Mouse (Mus musculus): ENCODE results near the gene Arl14. TPM values are rescaled to one million over a fixed set of nuclear protein-coding genes. Genes with fewer than 3 reads are reported as not detected.

Gene Arl14
- polyA plus RNA-seq, 1 experiment from 2014 or later: 11.4 TPM

DNA sequence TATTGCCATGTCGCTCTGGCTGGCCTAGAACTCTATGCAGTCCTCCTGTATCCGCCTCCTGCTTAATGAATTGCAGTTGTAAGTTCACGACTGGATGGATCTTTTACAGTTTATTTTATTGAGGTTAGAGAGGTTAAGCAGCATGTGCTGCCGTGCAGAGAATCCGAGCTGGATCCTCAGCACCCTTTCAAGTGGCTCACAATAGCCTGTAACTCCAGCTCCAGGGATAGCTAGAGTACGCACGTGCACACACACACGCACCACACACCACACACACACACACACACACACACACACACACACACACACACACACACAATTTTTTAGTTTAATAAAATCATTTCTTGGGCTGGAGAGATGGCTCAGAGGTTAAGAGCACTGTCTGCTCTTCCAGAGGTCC, 27.0 kb upstream of the Arl14 start:
- no peaks in the 10 kb centered on the region for H3K4me1 ChIP-seq
- no peak for ATAC-seq (ENCODE audit: insufficient read depth, low FRiP score, low read depth)
- H3K4me3 ChIP-seq (replicated peaks): no peak overlapping the region
- no peak overlapping the region for H3K4me2 ChIP-seq
- H3K27me3 ChIP-seq (replicated peaks): no peaks in the 10 kb centered on the region
- WGBS: 62% methylated on average over 8 of the region's 8 CpGs
- no peak overlapping the region for H3K9ac ChIP-seq
- H3K9me3 ChIP-seq: no peaks in the 10 kb centered on the region
- H3K27ac ChIP-seq: no peak overlapping the region
- no peaks in the 10 kb centered on the region for H3K36me3 ChIP-seq

DNA sequence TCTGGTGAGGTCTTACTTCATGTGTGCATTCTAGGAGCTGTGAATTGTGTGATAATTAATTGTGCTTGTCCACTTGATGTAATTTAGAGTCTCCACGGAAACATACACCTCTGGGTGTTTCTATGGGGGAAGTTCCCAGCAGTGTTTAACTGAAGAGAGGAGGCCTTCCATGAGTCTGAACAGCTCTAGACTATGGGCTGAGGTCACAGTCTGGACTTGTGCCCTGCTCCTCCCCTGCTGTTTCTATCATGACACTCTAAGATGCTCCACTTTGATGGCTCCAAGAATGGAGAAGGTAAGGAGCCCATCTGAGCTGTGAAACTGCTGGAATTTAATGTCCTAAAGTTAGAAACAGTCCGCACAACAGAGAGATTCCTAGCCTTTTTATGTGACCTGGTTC, 24.1 kb upstream of the Arl14 start:
- no peak for ATAC-seq (ENCODE audit: insufficient read depth, low FRiP score, low read depth)

DNA sequence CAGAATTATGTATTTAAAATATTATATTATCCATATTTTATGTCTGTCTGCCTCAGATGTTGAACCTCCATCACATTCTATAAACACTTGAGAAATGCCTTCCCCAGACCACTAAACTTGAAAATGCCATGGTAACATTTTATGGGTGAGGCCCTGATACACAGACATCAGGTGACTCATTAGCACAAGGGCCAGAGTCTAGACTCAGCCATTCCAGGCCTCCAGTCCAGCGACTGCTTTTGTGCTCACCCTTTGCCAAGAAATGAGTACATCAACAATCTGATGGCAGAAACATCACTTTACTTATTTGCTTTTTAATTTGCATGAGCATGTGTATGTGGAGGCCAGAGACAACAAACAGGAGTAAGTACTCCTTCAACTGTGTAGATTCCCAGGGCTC, 22.0 kb upstream of the Arl14 start:
- Histone ChIP-seq H3K27ac (no peak overlapping the region), H3K4me3 (replicated peaks) (no peak overlapping the region), H3K27me3 (replicated peaks) (no peaks in the 10 kb centered on the region), H3K36me3 (no peaks in the 10 kb centered on the region), H3K9me3 (no peaks in the 10 kb centered on the region), H3K4me2 (no peak overlapping the region), H3K4me1 (no peaks in the 10 kb centered on the region), H3K9ac (no peak overlapping the region)
- no peak for ATAC-seq (ENCODE audit: insufficient read depth, low FRiP score, low read depth)
- 61% methylated on average over 1 of the region's 1 CpGs for WGBS

More for the DNA sequence above, 24.1 kb upstream of the Arl14 start:
- Histone ChIP-seq H3K27me3 (replicated peaks) (no peaks in the 10 kb centered on the region), H3K4me2 (no peak overlapping the region), H3K4me1 (no peaks in the 10 kb centered on the region), H3K9ac (no peak overlapping the region), H3K4me3 (replicated peaks) (no peak overlapping the region), H3K36me3 (no peaks in the 10 kb centered on the region), H3K9me3 (no peaks in the 10 kb centered on the region), H3K27ac (no peak overlapping the region)
- 72% methylated on average over 2 of the region's 2 CpGs for WGBS

DNA sequence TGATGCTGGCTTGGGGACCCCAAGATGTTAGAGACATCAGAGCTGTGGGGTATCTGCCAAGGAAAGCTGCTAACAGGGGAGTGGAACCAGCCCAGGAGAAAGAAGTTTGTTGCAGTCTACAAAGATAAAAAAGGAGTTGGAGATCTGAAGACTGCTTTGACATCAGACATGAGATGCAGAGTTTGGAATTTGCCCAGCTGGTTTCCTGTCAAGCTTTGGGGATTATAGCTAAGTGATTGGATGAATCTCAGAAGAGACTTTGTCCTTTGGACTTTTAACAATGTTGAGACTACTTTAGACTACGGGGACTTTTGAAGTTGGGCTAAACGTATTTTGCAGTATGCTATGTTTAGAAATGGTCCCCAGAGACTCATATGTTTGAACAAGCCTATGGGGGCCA, 21.0 kb upstream of the Arl14 start:
- ATAC-seq (ENCODE audit: insufficient read depth, low FRiP score, low read depth): no peak
- Histone ChIP-seq H3K27ac (no peak overlapping the region), H3K4me1 (no peaks in the 10 kb centered on the region), H3K36me3 (no peaks in the 10 kb centered on the region), H3K9me3 (no peaks in the 10 kb centered on the region), H3K27me3 (replicated peaks) (no peaks in the 10 kb centered on the region), H3K4me3 (replicated peaks) (no peak overlapping the region), H3K9ac (no peak overlapping the region), H3K4me2 (no peak overlapping the region)
- WGBS: 58% methylated on average over 2 of the region's 2 CpGs

DNA sequence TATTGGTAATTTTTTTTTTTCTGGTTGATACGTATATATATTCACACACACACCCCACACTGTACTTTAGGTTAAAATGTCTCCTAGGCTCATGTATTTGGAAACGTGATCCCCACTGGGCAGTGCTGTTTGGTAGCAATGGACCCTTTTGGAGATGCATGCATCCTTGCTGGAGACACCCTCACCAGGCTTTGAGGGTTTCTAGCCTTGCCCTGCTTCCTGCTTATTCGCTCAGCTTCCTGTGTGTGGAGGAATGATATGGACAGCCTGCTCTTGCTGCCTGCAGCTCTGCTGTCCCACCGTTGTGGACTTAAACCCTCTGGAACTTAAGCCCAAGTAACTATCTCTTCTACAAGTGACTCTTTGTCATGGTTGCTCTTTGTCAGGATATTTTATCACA, 19.3 kb upstream of the Arl14 start:
- no peaks in the 10 kb centered on the region for H3K36me3 ChIP-seq
- no peaks in the 10 kb centered on the region for H3K9me3 ChIP-seq
- H3K9ac ChIP-seq: no peak overlapping the region
- H3K27ac ChIP-seq: no peak overlapping the region
- WGBS: 64% methylated on average over 4 of the region's 4 CpGs
- H3K4me2 ChIP-seq: no peak overlapping the region
- no peaks in the 10 kb centered on the region for H3K4me1 ChIP-seq
- H3K4me3 ChIP-seq (replicated peaks): no peak overlapping the region
- ATAC-seq (ENCODE audit: insufficient read depth, low FRiP score, low read depth): no peak
- H3K27me3 ChIP-seq (replicated peaks): no peaks in the 10 kb centered on the region

DNA sequence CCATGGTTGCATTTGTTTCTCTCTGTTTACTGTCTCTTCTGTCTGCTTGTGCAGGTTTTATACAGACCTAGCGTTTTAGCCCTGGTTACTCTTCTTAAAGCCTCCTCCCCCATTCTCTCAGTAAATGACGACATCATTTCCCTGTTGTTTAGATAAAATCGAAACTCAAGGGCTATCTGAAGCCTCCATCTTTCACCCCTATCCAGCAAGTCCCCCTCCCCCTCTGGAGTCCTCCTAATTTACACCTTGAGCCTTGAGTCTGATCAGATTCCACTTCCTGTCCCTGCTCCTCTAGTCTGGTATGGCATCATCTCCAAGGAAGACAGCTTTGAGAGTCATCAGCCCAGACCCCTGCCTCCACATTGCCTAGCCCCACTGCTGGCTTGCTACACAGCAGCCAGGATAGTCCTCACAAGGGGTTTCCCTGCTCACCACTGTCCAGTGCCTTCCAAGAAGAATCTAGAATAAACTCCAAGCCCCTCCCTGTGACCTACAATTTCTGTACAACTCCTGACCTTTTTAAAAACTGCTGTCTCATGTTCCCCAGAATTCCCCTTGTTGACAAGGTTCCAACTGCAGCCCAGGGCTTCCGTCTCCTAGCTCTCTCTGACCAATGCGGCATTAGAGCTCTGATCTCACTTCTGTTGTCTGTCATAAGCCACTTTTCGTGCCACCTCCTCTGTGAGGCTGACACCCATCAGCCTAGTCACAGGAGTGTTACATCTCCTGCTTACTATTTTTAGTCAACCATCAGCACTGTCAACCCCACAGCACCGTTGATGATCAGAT, 16.8 kb upstream of the Arl14 start:
- no peaks in the 10 kb centered on the region for H3K9me3 ChIP-seq
- no peak overlapping the region for H3K4me2 ChIP-seq
- no peak overlapping the region for H3K4me3 ChIP-seq (replicated peaks)
- H3K36me3 ChIP-seq: no peaks in the 10 kb centered on the region
- H3K9ac ChIP-seq: no peak overlapping the region
- no peak for ATAC-seq (ENCODE audit: insufficient read depth, low FRiP score, low read depth)
- H3K4me1 ChIP-seq: no peaks in the 10 kb centered on the region
- no peaks in the 10 kb centered on the region for H3K27me3 ChIP-seq (replicated peaks)
- 35% methylated on average over 7 of the region's 7 CpGs for WGBS
- H3K27ac ChIP-seq: no peak overlapping the region

DNA sequence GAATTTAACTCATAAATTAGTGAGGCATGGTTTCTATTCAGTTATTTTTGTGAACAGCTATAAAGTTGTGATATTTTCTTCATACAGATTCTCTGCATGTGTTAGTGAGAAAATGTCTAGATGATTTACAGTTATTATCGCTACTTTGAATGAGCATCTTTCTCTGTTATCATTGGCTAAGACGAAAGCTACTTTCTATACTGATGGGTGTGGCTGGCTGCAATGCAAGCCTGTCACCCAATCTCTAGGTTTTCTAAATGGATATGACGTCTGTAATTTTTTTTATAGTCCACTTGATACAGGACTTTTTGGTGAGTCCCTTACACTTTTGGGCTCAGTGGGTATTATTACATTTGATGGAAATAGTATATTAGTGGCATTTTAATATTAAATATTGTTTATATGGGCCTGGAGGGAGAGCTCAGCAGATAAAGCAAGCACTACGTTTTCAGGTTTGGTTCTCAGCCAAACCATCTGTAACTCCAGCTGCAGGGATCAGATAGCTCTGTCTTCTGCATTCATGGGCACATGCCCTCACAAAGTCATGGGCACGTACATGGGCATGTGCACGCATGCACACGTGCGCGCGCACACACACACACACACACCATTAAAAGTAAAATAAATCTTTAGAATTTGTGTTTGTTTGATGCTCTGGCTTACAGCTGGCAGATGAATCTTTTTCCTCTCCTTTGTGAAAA, 15.9 kb upstream of the Arl14 start:
- ATAC-seq (ENCODE audit: insufficient read depth, low FRiP score, low read depth): no peak
- Histone ChIP-seq H3K27ac (no peak overlapping the region), H3K4me3 (replicated peaks) (no peak overlapping the region), H3K4me2 (no peak overlapping the region), H3K27me3 (replicated peaks) (no peaks in the 10 kb centered on the region), H3K4me1 (no peaks in the 10 kb centered on the region), H3K36me3 (no peaks in the 10 kb centered on the region), H3K9ac (no peak overlapping the region), H3K9me3 (no peaks in the 10 kb centered on the region)
- 69% methylated on average over 10 of the region's 10 CpGs for WGBS

DNA sequence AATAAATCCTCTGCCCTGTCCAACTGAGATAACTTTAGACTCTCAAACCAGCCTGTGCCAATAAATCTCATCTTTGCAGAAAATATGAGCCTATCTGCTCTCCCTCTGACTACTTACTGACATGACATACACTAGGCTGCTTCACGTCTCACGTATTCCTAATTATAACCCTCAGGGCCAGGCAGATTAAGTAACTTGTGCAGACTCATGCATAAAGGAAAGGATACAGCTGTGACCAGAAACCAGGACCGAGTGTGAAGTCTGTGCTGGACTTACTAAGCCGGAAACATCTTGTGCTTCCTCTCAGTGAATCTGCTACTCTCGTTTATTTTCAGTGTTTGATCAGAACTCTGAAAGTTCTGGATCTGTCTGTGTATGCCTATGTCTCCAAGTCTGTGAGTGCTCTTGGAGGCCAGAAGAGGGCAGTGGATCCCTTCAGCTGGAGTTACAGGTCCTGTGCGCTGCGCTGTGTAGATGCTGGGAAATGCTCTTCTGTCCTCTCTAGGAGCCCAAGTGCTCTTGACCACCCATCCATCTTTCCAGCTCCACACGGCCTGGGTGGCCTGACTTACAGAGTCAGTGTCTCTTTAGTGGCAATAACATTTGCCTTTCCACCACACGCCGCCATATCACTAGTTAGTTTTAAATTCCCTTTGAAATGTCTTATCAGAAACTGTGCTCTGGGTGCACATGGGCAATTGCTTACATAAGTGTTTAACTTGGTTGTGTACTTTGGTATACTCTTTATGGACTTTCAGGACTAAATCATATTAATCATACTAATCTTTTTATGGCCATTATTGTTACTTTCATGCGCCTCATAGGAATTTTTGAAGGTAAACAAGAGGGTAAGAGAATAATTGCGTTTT, 13.5 kb upstream of the Arl14 start:
- Histone ChIP-seq H3K9ac (no peak overlapping the region), H3K27ac (no peak overlapping the region), H3K27me3 (replicated peaks) (no peaks in the 10 kb centered on the region), H3K9me3 (no peaks in the 10 kb centered on the region), H3K36me3 (no peaks in the 10 kb centered on the region), H3K4me3 (replicated peaks) (no peak overlapping the region), H3K4me1 (no peaks in the 10 kb centered on the region), H3K4me2 (no peak overlapping the region)
- ATAC-seq (ENCODE audit: insufficient read depth, low FRiP score, low read depth): peak; percentile 69
- 49% methylated on average over 12 of the region's 12 CpGs for WGBS

DNA sequence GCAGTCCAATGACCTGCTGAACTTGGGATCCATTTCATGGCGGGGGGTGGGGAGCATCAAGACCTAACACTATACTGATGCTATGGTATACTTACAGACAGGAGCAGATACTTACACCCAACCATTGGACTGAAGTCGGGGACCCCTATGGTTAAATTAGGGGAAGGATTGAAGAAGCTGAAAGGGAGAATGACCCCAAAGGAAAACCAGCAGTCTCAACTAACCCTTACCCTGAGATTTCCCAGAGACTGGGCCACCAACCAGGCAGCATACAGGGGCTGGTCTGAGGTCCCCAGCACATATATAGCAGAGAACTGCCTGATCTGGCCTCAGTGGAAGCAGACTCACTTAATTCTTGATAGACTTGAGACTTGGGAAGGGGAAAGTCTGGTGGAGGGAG, 10.0 kb upstream of the Arl14 start:
- Histone ChIP-seq H3K9me3 (no peaks in the 10 kb centered on the region), H3K4me2 (no peak overlapping the region), H3K9ac (no peak overlapping the region), H3K27ac (no peak overlapping the region), H3K27me3 (replicated peaks) (no peaks in the 10 kb centered on the region), H3K36me3 (no peaks in the 10 kb centered on the region), H3K4me3 (replicated peaks) (no peak overlapping the region), H3K4me1 (no peaks in the 10 kb centered on the region)
- WGBS: 89% methylated on average over 2 of the region's 2 CpGs
- ATAC-seq (ENCODE audit: insufficient read depth, low FRiP score, low read depth): no peak

DNA sequence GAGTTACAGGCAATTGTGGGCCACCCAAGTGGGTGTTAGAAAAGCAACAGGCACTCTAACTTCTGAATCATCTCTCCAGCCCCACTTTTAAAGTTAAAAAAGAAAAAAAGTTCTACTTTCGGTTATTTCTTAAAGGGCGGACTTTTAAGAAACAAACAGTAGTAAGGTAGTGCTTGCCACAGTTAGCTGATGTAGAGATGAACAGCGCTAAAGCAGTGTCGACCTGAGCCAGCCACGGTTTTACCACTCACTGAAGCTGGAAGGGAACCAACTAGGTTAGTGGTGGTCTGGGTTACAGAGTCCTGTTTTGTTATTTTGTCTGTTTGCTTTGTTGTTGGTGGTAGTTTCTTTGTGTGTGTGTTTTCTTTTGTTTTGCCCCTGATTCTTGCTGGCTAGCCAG, 8.8 kb upstream of the Arl14 start:
- Histone ChIP-seq H3K27me3 (replicated peaks) (no peaks in the 10 kb centered on the region), H3K4me3 (replicated peaks) (no peak overlapping the region), H3K4me2 (no peak overlapping the region), H3K4me1 (no peaks in the 10 kb centered on the region), H3K9me3 (no peaks in the 10 kb centered on the region), H3K27ac (no peak overlapping the region), H3K9ac (no peak overlapping the region), H3K36me3 (no peaks in the 10 kb centered on the region)
- 80% methylated on average over 5 of the region's 5 CpGs for WGBS
- no peak for ATAC-seq (ENCODE audit: insufficient read depth, low FRiP score, low read depth)

DNA sequence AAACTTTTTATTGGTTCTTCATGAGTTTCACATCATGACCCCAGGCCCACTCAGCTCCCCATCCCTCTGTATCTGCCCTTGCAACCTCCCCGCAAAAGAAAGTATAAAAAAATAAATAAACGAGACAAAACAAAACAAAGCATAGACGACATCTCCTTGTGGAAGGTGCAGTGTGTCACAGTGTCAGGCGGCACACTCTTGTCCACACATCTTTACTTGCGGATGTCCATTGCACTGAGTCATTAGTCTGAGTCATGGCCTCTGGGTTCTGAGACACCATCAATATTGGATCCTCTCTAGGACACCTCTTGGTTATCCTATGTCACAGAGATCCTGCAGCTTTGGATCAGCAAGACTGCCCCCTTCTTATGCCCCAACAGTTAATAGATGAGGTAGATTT, 7.7 kb upstream of the Arl14 start:
- WGBS: 79% methylated on average over 5 of the region's 5 CpGs
- no peaks in the 10 kb centered on the region for H3K36me3 ChIP-seq
- ATAC-seq (ENCODE audit: insufficient read depth, low FRiP score, low read depth): no peak

DNA sequence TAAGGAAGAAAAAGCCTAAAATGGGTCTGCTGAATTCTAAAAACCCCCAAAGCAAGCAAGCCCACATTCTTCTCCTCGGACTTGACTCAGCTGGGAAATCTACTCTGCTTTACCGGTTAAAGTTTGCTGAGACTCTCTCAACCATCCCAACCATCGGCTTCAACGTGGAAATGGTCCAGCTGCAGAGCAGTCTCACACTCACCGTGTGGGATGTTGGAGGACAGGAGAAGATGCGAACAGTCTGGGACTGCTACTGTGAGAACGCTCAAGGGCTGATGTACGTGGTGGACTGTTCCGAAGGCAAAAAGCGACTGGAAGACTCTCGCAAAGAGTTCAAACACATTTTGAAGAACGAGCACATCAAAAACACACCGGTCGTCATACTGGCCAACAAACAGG, 282 bp downstream of the Arl14 start:
- H3K4me3 ChIP-seq (replicated peaks): peak overlapping the region; percentile 34
- H3K27ac ChIP-seq: peak overlapping the region; percentile 52
- no peaks in the 10 kb centered on the region for H3K9me3 ChIP-seq
- no peaks in the 10 kb centered on the region for H3K36me3 ChIP-seq
- H3K4me2 ChIP-seq: peak overlapping the region; percentile 40
- no peaks in the 10 kb centered on the region for H3K27me3 ChIP-seq (replicated peaks)
- no peak overlapping the region for H3K9ac ChIP-seq
- WGBS: 65% methylated on average over 14 of the region's 14 CpGs
- no peaks in the 10 kb centered on the region for H3K4me1 ChIP-seq
- 0 out of 2 replicates have a peak, but pooled peaks have one; percentile 52 for ATAC-seq (ENCODE audit: insufficient read depth, low FRiP score, low read depth)

More for the DNA sequence above, 7.7 kb upstream of the Arl14 start:
- Histone ChIP-seq H3K27me3 (replicated peaks) (no peaks in the 10 kb centered on the region), H3K4me3 (replicated peaks) (no peak overlapping the region), H3K9me3 (no peaks in the 10 kb centered on the region), H3K27ac (no peak overlapping the region), H3K9ac (no peak overlapping the region), H3K4me1 (no peaks in the 10 kb centered on the region), H3K4me2 (no peak overlapping the region)

Data from stomach, embryonic 15.5 days (tissue).